Mouse (Mus musculus): Measurements from ENCODE around the gene Atp13a1.

- TF ChIP-seq CTCF (IDR thresholded peaks at IDR 0.05; ENCODE audit: low read depth), result no peak
- no peak for TF ChIP-seq EP300 (IDR thresholded peaks at IDR 0.05; ENCODE audit: low read depth)
Measured at GRCm38 (mm10) chr8:69793666-69794065, 2.7 kb downstream of the Atp13a1 start.
